Mouse (Mus musculus) cerebellum, adult 2 months (tissue): ENCODE measurements at regions not wholly inside any gene's neighbourhood (a gene's known extent, or its start where the extent isn't known, plus 50 kb on each side); places are given as distances from the start of the nearest gene placed in this dataset.
"Not testable (repeated sequence)": the region's sequence is repeated elsewhere in the genome, so short reads cannot be mapped to it uniquely, and the experiment has no call there.

ENCODE experiments used
- DNase-seq, 2 experiments: peaks; one replicate each; pipeline ENCODE4 v3.0.0; 2021
- H3K27ac ChIP-seq: fragments of 200-500 bp; 2 replicates; pipeline ENCODE4 v1.5.1; 2012; ENCODE audit warnings: low read length, control low read depth, inconsistent platforms; ENCODE audit not compliant: insufficient read depth
- H3K27me3 ChIP-seq: fragments of 200-500 bp; 2 replicates; pipeline ENCODE4 v1.6.1; 2012; ENCODE audit warnings: inconsistent platforms, mild to moderate bottlenecking, low read length, moderate library complexity; ENCODE audit not compliant: control insufficient read depth, insufficient read depth
- H3K4me1 ChIP-seq: fragments of 200-500 bp; 2 replicates; pipeline ENCODE4 v1.6.1; 2011; ENCODE audit warnings: low read length; ENCODE audit not compliant: control insufficient read depth, insufficient read depth
- H3K4me3 ChIP-seq: fragments of 200-500 bp; replicated peaks from 2 replicates; pipeline ENCODE3; 2011; ENCODE audit warnings: mild to moderate bottlenecking, low read depth, low read length, control low read depth; ENCODE audit not compliant: insufficient read depth
- CTCF ChIP-seq: fragments of 200-500 bp; IDR thresholded peaks from 2 replicates; pipeline ENCODE4 v1.5.1; 2011; ENCODE audit warnings: low read depth, mild to moderate bottlenecking, control low read depth, low read length, moderate library complexity, borderline replicate concordance; ENCODE audit not compliant: insufficient read depth
- POLR2A ChIP-seq: fragments of 200-500 bp; IDR thresholded peaks from 2 replicates; pipeline ENCODE4 v1.6.1; 2011; ENCODE audit warnings: low read length, control low read depth, borderline replicate concordance; ENCODE audit not compliant: insufficient read depth
- WGBS: fragments of 180-500 bp; shearing (Covaris S2); methylation state at CpG from one replicate; pipeline ENCODE4 v1.1.7; 2018; 5-methylcytosine and 5-hydroxymethylcytosine counted together

DNA sequence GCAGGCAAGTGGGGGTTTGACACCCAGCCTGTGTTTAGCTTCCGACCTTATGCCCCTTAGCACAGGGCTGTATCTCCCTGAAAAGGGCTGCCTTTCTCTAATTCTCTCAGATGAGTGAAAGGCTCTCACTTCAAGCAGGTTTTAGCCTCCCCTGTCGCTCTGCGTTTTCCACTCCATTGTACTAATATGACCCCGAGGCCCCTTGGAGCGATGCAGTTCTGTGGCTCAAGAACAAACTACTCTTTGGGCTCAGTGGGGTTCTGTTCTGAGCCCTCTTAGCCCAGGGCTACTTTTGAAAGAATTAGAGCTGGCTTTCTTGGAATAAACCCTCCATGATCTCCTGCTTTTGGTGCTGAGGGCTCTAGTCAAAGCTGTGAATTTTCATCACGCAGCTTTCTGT lies 53.4 kb upstream of the Castor2 start:
- Histone ChIP-seq H3K27ac (no peak overlapping the region), H3K27me3 (no peaks in the 10 kb centered on the region), H3K4me3 (no peak overlapping the region), H3K4me1 (no peaks in the 10 kb centered on the region)
- TF ChIP-seq POLR2A (no peak), CTCF (no peak)
- no peak for DNase-seq
- WGBS, result 66% methylated on average over 6 of the region's 6 CpGs

DNA sequence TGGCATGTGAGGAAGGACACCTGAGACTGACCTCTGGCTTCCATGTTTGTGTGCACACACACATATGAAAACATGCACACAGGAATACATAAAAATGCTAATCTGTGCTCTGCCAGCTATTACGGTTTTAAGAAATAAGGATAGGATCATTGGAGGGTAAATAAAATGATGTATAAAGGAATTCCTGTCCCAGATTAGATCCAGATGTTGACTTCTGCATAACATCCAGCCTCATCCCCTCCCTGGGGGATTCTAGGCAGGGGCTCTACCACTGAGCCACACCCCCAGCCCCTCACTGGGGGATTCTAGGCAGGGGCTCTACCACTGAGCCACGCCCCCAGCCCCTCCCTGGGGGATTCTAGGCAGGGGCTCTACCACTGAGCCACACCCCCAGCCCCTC lies 56.6 kb upstream of the Castor2 start:
- H3K4me3 ChIP-seq, H3K4me1 ChIP-seq: not testable (repeated sequence)
- WGBS, result 69% methylated on average over 2 of the region's 2 CpGs

DNA sequence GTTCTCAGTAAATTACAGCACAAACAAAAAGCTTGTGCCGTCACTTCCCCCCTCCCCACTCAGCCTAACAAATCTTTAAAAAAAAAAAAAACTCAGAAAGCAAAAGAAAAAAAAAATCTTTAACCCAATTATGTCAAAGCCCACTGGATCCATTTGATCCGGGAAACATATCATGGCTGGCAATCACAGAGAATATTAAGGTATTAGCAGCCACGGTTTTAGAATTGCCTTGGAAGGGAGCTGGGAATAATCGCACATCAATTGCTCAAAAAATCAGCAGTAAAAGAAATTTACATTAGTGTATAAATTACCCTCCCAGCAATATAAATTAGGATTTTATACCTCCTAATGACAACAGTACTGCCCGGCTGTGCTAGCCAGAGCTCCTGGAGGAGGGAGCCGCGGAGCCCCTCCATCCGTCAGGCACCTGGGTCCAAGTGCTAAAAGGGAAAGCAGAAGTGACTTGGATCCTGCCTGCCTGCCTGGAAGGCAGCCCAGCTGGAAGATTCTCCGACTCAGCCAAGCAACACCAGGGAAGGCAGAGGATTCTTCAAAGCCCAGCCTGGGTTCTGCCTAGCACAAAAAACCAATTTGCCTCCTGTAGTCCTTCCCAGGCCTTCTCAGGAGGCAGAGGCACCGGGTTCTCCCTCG lies 72.1 kb upstream of the Castor2 start:
- H3K27ac ChIP-seq, result no peak overlapping the region
- peaks cover 7% of the 10 kb centered on the region; the same call in 1 of the 2 replicates for H3K4me1 ChIP-seq
- DNase-seq, result peak; percentile 66 to 72
- TF ChIP-seq CTCF (no peak), POLR2A (no peak)
- no peaks in the 10 kb centered on the region for H3K27me3 ChIP-seq
- WGBS, result 20% methylated on average over 11 of the region's 11 CpGs
- no peak overlapping the region for H3K4me3 ChIP-seq

More for the DNA sequence above, 56.6 kb upstream of the Castor2 start:
- not testable (repeated sequence) for DNase-seq, H3K27me3 ChIP-seq, H3K27ac ChIP-seq

DNA sequence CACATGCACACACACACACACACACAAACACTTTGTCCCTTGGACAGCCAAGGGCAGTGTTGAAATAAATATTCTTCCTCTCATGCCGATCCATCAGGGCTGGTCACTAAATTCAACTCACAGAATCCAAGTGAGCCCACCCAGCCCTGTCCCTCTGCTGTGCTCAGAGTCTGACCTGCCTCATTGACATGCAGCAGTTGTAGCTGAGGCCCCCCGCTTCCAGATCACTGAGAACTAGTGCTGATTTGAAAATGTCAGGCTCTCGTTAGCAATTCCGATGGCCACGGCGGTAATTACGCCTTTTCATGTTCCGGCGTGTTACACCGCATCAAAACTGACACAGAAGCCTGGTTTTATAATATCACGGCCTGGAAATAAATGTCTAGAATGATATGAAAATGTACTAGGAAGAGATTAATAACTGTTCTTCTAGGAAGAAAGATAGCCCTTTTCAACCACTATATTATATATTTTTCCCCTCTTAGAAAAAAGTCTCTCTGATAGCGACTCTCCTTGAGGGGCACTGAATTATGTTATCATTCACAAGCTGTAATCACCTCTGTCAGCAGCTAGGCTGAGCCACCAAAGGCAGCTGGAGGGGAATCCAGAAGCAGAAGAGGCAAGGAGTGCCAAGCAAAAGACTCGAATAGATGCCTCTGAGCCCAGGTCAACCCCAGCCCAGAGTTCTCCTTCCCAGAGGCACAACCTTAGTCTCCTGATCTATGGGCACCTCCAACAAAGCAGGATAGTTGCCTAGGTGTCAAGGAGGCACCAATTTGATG lies 79.7 kb upstream of the Castor2 start:
- Histone ChIP-seq H3K4me1 (0 out of 2 replicates have a peak, but pooled peaks cover under 1% of the 10 kb centered on the region), H3K27me3 (no peaks in the 10 kb centered on the region), H3K27ac (no peak overlapping the region), H3K4me3 (no peak overlapping the region)
- TF ChIP-seq CTCF (no peak), POLR2A (no peak)
- WGBS, result 80% methylated on average over 13 of the region's 13 CpGs
- DNase-seq, result no peak

DNA sequence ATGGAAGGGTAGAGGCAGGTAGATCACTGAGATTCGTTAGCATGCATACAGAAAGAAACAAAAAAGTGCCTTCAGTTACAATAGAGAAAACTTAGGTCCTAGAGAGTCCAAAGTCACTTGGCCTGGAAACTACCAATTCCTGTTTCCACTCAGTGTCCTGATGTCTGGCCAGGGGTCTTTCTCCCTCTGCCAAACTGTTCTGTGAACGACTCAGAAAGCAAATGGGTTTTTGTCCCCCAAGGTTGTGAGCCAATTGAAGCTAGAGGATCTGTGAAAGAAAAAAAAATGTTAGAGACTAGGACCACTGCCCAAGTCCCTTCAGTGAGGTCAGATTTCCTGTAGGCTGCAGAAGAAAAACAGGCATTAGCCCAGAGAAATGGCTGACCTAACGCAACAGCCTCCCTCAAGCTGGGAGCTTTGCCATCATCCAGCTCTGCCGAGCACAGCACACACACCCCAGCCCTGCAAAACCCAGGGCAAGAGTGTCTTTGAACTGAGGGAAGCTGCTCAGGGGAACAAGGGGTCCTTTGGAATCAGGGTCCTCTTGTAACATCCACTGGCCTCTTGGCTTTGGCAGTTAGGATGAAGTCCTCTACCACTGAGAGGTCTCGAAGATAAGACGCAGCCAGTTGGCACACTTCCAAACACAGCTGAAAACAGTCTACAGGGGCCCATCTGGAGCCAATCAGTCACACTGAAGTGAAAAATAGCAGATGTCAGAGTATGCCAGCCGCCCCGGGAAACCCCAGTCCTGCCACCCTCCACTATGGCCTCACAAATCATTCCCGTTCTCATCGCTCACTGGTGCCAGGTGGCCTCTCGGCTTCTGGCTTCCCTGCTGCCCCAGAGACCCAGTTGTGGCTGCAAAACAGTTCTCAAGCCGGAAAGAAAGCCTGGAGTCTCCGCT lies 85.0 kb upstream of the Castor2 start:
- H3K4me1 ChIP-seq, result 0 out of 2 replicates have a peak, but pooled peaks cover 5% of the 10 kb centered on the region
- TF ChIP-seq POLR2A (no peak), CTCF (no peak)
- no peak overlapping the region for H3K27ac ChIP-seq
- 29% methylated on average over 13 of the region's 13 CpGs for WGBS
- H3K4me3 ChIP-seq, result no peak overlapping the region
- H3K27me3 ChIP-seq, result no peaks in the 10 kb centered on the region
- peak; percentile 39 to 43 for DNase-seq

DNA sequence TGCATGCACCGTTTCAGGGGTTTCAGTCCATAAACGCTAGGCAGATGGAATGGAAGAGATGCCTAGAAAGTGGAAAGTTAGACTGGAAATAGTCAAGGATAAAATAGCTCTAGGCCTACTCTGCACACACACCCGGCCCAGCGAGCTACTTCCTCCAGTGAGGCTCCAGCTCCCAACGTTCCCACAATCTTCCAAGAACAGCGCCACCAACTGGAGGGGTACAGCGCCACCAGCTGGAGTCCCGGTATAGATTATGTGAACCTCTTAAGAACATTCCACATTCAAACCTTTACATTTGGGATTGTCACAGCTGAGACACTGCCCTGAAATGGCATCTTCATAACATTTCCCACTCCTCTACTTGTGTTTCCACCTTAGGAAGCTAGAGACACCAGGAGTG lies 86.3 kb upstream of the Castor2 start:
- no peak overlapping the region for H3K4me3 ChIP-seq
- 0 out of 2 replicates have a peak, but pooled peaks cover 5% of the 10 kb centered on the region for H3K4me1 ChIP-seq
- no peak for TF ChIP-seq POLR2A
- TF ChIP-seq CTCF, result no peak
- H3K27ac ChIP-seq, result no peak overlapping the region
- no peaks in the 10 kb centered on the region for H3K27me3 ChIP-seq
- 92% methylated on average over 8 of the region's 8 CpGs for WGBS
- no peak for DNase-seq

DNA sequence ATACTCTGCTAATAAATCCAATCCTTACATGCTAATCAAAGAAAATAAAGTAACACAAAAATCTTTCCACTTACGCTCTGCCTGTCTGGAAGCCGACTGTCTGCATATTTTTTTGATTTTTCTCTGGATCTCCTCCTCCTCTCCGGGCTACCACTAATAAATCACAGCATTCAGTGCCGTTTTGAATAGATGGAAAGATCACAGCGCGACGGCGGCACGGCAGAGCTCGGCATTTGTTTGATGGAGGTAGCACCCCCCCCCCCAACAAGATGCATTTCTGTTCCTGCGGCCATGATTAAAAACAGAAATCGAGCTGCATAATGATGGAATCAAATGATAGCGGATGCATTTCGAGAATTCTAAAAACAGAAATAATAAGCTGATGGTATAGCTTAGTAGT lies 89.7 kb upstream of the Castor2 start:
- no peak overlapping the region for H3K4me3 ChIP-seq
- TF ChIP-seq POLR2A (no peak), CTCF (no peak)
- H3K4me1 ChIP-seq, result peaks cover 7% of the 10 kb centered on the region; the same call in 1 of the 2 replicates
- DNase-seq, result no peak
- no peaks in the 10 kb centered on the region for H3K27me3 ChIP-seq
- H3K27ac ChIP-seq, result no peak overlapping the region
- 93% methylated on average over 14 of the region's 14 CpGs for WGBS

DNA sequence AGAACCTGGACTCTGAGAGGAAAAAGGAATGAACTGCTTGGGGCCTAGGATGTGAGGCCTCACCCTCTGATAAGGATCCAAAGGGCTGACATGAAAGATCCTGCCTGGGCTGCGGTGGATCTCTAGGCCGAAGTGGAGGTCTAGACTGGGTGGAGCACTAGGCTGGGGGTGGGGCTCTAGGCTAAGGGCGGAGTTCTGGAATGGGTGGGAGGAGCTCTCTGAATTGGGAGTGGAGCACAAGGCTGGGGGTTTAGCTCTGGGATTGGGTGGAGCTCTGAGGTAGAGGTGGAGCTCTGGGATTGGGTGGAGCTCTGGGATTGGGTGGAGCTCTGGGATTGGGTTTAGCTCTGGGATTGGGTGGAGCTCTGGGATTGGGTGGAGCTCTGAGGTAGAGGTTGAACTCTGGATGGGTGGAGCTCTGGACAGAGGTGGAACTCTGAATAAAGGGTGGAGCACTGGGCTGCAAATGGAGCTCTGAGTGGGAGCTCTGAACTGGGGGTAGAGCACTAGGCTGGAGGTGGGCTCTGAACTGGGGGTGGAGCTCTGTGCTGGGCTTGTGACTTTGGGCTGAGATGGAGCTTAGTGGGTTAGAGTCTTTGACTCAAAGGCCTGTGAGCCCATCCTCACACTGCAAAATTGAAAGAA lies 92.3 kb upstream of the Castor2 start:
- TF ChIP-seq POLR2A (no peak), CTCF (no peak)
- Histone ChIP-seq H3K27ac (no peak overlapping the region), H3K4me3 (no peak overlapping the region), H3K27me3 (no peaks in the 10 kb centered on the region), H3K4me1 (peaks cover 2% of the 10 kb centered on the region; the same call in 1 of the 2 replicates)
- DNase-seq, result peak in 1 of 2 experiments; percentile 20
- WGBS, result 18% methylated on average over 3 of the region's 3 CpGs
